Mouse (Mus musculus) lung, embryonic 16.5 days (tissue): ENCODE data around the gene Pigm. TPM values are rescaled to one million over a fixed set of nuclear protein-coding genes. Genes with fewer than 3 reads are reported as not detected.
A peak's percentile ranks its signal among the peaks of the same experiment; 100 is the strongest.

Experiments
- ATAC-seq: fragments of 200-750 bp; cut with Nextera tagmentation; 2 replicates; pipeline ENCODE4 v1.8.0; 2017; ENCODE audit warnings: low read depth, mild to moderate bottlenecking, moderate library complexity
- H3K27ac ChIP-seq: fragments of 300-500 bp; sonication (generic); 2 replicates; pipeline ENCODE4 v1.5.1; 2014; ENCODE audit warnings: mild to moderate bottlenecking, control low read depth, low read length
- H3K27me3 ChIP-seq: fragments of 300-500 bp; sonication (generic); 2 replicates; pipeline ENCODE4 v1.6.1; 2014; ENCODE audit warnings: low read depth, low read length, mixed read lengths; ENCODE audit not compliant: control insufficient read depth, insufficient read depth
- H3K36me3 ChIP-seq: fragments of 300-500 bp; sonication (generic); 2 replicates; pipeline ENCODE4 v1.6.1; 2014; ENCODE audit warnings: low read length; ENCODE audit not compliant: control insufficient read depth, insufficient read depth
- H3K4me1 ChIP-seq: fragments of 300-500 bp; sonication (generic); replicated peaks from 2 replicates; pipeline ENCODE4 v1.6.1; 2014; ENCODE audit warnings: low read length, mixed read lengths; ENCODE audit not compliant: control insufficient read depth, insufficient read depth
- H3K4me2 ChIP-seq: fragments of 300-500 bp; sonication (generic); 2 replicates; pipeline ENCODE4 v1.6.1; 2014; ENCODE audit warnings: low read depth, low read length, control low read depth
- H3K4me3 ChIP-seq: fragments of 300-500 bp; sonication (generic); 2 replicates; pipeline ENCODE4 v1.5.1; 2014; ENCODE audit warnings: mild to moderate bottlenecking, low read length, control low read depth
- H3K9ac ChIP-seq: fragments of 300-500 bp; sonication (generic); 2 replicates; pipeline ENCODE4 v1.6.1; 2014; ENCODE audit warnings: low read length, control low read depth
- H3K9me3 ChIP-seq: fragments of 300-500 bp; sonication (generic); 2 replicates; pipeline ENCODE4 v1.6.1; 2016; ENCODE audit warnings: low read length; ENCODE audit not compliant: control insufficient read depth
- WGBS: fragments of 180-500 bp; shearing (Covaris S2); extraction: QIAGEN DNeasy Blood & Tissue Kit; methylation state at CpG from one replicate; pipeline ENCODE4 v1.1.7; 2014; 5-methylcytosine and 5-hydroxymethylcytosine counted together
- polyA plus RNA-seq: library from polyadenylated mRNA; unstranded; fragments of >200 nt; fragmentation: Nextera tagmentation; extraction: Ambion mirVana; gene quantifications from 2 replicates; pipeline ENCODE4 v1.2.1, GENCODE M21; 2015

Pigm gene
- polyA plus RNA-seq, 1 experiment from 2014 or later: 6.2 TPM

DNA sequence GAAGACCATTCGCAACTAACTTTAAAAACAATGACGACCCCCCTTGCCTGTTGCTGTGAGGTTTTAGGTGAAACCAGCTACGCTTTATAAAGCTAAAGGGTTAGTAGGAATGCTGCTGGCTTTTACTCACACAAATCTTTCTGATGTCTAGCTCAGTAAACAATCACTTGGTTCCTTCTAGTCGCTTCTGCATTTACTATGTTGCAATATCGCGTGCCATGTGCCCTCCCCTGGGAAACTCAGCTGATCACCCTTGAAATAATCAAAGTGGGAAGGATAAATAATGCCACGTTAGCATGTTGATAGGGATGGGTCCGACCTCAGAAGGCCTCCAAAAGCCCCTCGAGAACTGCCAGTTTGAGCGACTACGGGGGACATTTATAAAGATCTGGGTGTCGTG is 29.0 kb upstream of the Pigm start:
- no peak for ATAC-seq
- Histone ChIP-seq H3K9ac (no peak overlapping the region), H3K9me3 (no peaks in the 10 kb centered on the region), H3K4me1 (peaks cover 13% of the 10 kb centered on the region), H3K27me3 (peaks cover 3% of the 10 kb centered on the region; the same call in 1 of the 2 replicates), H3K36me3 (no peaks in the 10 kb centered on the region), H3K4me3 (no peak overlapping the region), H3K4me2 (no peak overlapping the region), H3K27ac (no peak overlapping the region)
- 79% methylated on average over 12 of the region's 12 CpGs for WGBS

DNA sequence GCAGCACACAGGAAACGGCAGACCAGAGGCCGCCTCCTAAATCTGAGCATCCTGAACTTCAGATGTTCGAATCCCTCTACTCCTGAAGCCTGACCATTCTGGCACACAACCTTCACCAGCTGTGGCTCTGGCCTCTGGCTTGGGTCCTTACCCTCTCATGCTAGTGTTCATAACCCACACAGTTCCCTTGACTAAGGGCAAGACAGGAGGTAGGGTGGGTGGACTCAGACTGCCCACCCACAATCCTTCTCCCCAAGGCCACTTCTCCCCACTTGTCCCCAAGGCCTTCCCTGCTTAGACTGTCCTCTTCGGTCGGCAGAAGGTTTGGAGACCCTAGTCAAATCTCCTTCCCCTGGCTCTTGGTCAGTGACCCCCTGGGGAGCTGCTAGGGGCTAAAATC is 26.8 kb upstream of the Pigm start:
- H3K27me3 ChIP-seq: no peaks in the 10 kb centered on the region; the same call in 1 of the 2 replicates
- no peaks in the 10 kb centered on the region for H3K36me3 ChIP-seq
- H3K4me2 ChIP-seq: no peak overlapping the region
- no peak overlapping the region for H3K9ac ChIP-seq
- 74% methylated on average over 5 of the region's 5 CpGs for WGBS
- no peaks in the 10 kb centered on the region for H3K9me3 ChIP-seq
- no peak for ATAC-seq
- H3K27ac ChIP-seq: no peak overlapping the region
- no peak overlapping the region for H3K4me3 ChIP-seq
- peaks cover 13% of the 10 kb centered on the region for H3K4me1 ChIP-seq

DNA sequence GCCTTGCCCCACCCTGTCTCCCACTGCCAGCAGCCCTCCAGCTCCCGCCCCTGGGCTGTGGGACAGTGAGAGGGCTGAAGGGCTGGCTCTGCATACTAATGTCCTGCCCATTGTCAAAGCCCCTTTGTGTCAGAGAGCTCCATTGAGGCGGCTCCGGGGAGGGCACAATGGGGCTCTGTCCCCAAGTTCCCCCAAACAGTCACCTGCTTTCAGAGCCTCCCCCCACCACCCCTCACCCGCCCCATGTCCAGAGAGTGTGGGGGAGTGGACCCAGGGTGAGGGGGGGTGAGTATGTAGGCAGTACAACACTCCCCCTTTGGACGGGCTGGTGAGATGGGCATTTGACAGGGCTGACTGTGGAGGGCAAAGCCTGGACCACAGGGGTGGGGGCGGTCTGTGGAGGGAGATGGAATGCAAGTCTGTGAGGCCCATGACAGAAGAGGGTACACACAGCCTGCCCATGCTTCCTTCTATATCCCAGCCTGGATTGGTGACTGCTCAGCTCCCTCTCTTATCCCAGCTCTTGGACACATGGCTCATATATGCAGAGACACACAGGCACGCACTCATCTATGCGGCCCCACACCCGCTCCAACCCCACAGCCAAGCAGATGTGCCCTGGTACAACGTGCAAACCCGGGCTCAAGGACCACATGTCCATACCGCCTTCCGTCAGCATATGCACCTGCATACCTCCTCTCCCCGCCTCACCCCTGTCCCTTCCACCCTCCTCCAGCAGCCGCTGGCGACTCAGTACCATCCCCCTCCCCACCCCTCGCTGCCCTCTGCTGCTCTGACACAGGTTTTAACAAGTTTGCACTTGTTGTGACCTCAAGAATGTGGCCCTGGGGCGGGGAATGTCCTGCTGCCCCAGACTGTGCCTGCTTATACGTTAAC is 26.2 kb upstream of the Pigm start:
- 14% methylated on average over 19 of the region's 19 CpGs for WGBS
- no peak overlapping the region for H3K27ac ChIP-seq
- peak; percentile 70 for ATAC-seq
- no peaks in the 10 kb centered on the region for H3K36me3 ChIP-seq
- H3K4me1 ChIP-seq: peaks cover 12% of the 10 kb centered on the region
- no peak overlapping the region for H3K4me3 ChIP-seq
- H3K9ac ChIP-seq: no peak overlapping the region
- H3K9me3 ChIP-seq: no peaks in the 10 kb centered on the region
- no peaks in the 10 kb centered on the region; the same call in 1 of the 2 replicates for H3K27me3 ChIP-seq
- no peak overlapping the region for H3K4me2 ChIP-seq

- H3K4me3 ChIP-seq: no peak overlapping the region
- no peak overlapping the region for H3K9ac ChIP-seq
- WGBS: 55% methylated on average over 6 of the region's 6 CpGs
- H3K36me3 ChIP-seq: no peaks in the 10 kb centered on the region
- H3K9me3 ChIP-seq: no peaks in the 10 kb centered on the region
- ATAC-seq: no peak
- no peak overlapping the region for H3K27ac ChIP-seq
- no peak overlapping the region for H3K4me2 ChIP-seq
- H3K27me3 ChIP-seq: no peaks in the 10 kb centered on the region; the same call in 1 of the 2 replicates
- peaks cover 10% of the 10 kb centered on the region for H3K4me1 ChIP-seq
Observed at GRCm38 (mm10) chr1:172352001-172352400, 24.3 kb upstream of the Pigm start.

DNA sequence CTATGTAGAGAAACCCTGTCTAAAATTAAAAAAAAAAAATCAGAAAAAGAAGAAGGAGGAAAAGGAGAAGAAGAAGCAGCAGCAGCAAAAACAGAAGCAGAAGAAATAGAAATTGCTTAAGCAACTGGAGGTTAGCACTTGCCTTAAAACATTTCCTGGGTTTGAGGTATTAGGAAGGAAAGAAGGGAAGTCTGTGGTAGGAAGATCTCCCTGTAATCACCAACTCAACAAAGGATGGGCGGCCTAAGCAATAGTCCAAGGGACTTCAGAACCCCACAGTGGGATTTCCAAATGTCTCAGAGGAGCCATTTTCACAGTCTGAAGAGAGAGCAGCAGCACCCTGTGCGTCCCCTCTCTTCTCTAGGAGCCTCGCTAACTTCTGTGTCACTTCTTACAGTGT is 23.9 kb upstream of the Pigm start:
- ATAC-seq: no peak
- Histone ChIP-seq H3K27ac (no peak overlapping the region), H3K4me1 (peaks cover 10% of the 10 kb centered on the region), H3K9ac (no peak overlapping the region), H3K4me2 (no peak overlapping the region), H3K27me3 (no peaks in the 10 kb centered on the region; the same call in 1 of the 2 replicates), H3K4me3 (no peak overlapping the region), H3K9me3 (no peaks in the 10 kb centered on the region), H3K36me3 (no peaks in the 10 kb centered on the region)
- 76% methylated on average over 3 of the region's 3 CpGs for WGBS

DNA sequence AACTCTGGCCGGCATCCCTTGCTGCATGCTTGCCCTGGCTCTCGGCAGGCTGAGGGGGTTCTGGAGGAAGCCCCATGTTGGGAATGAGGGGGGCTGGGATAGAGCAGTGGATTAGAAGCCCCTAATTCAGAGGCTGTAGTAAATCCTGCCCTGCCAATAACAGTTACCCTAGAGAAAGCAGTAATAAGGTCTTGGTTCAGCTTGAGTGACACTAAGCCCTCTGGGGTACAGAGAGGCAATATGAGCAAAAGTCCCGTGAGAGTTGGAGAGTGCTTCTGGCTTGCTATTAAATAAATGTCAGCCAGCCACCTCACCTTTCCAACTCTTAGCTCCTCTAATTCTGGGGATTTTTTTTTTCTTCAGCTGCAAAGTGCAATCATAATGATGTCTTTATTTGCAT is 21.0 kb upstream of the Pigm start:
- H3K27me3 ChIP-seq: no peaks in the 10 kb centered on the region; the same call in 1 of the 2 replicates
- H3K36me3 ChIP-seq: no peaks in the 10 kb centered on the region
- H3K9me3 ChIP-seq: no peaks in the 10 kb centered on the region
- no peak for ATAC-seq
- H3K4me1 ChIP-seq: peaks cover 3% of the 10 kb centered on the region; the same call in 1 of the 2 replicates
- no peak overlapping the region for H3K4me3 ChIP-seq
- no peak overlapping the region for H3K27ac ChIP-seq
- no peak overlapping the region for H3K9ac ChIP-seq
- 43% methylated on average over 3 of the region's 3 CpGs for WGBS
- H3K4me2 ChIP-seq: no peak overlapping the region

DNA sequence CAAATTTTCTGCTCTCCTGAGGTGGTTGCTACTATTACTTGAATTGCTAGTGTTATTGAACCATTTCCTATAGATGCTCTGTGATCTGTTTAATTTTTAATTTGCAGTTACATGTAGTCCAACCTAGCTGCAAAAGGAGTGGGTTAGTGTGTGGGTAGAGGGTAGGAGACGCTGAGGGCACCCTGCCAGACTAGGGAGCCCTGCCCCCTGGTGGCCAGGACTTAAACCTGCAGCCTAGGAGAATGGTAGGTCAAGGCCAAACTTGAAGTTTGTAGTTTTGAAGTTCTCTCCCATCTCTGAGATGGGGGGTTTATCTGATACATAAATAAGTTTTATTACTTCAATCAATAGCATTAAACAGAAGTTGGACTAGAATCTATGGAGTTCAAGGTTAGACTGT is 18.8 kb upstream of the Pigm start:
- Histone ChIP-seq H3K4me2 (no peak overlapping the region), H3K9me3 (no peaks in the 10 kb centered on the region), H3K36me3 (no peaks in the 10 kb centered on the region), H3K27ac (no peak overlapping the region), H3K4me1 (no peaks in the 10 kb centered on the region), H3K27me3 (no peaks in the 10 kb centered on the region), H3K9ac (no peak overlapping the region), H3K4me3 (no peak overlapping the region)
- peak; percentile 71; the same call in 1 of the 2 replicates for ATAC-seq
- WGBS: 6% methylated on average over 1 of the region's 1 CpGs

- Histone ChIP-seq H3K27me3 (no peaks in the 10 kb centered on the region), H3K4me3 (no peak overlapping the region), H3K4me2 (no peak overlapping the region), H3K4me1 (no peaks in the 10 kb centered on the region), H3K9ac (no peak overlapping the region), H3K36me3 (no peaks in the 10 kb centered on the region), H3K27ac (no peak overlapping the region), H3K9me3 (no peaks in the 10 kb centered on the region)
- ATAC-seq: no peak
- WGBS: 65% methylated on average over 10 of the region's 10 CpGs
Observed at GRCm38 (mm10) chr1:172358341-172358740, 18.0 kb upstream of the Pigm start.

DNA sequence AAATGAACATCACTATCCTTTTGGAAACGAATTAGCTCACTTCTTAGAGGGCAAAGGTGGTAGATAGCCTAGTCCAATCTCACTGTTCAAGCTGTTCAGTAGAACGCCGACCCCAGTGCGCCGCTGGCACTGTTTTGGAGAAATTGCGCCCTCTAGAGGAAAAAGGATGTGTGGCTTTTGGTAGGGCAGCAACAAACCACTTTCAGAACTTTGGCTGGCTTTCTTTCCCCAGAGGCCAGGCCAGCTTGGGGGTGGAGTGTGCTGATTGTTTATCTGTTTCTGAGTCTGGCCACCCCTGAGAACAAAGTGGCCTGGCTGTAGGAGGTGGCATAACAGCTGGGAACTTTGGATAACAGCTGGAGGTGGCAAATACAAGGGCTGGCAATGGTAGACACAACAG is 11.7 kb upstream of the Pigm start:
- Histone ChIP-seq H3K36me3 (no peaks in the 10 kb centered on the region), H3K9me3 (no peaks in the 10 kb centered on the region), H3K4me1 (peaks cover 10% of the 10 kb centered on the region), H3K4me2 (peak overlapping the region; percentile 28; the same call in 1 of the 2 replicates), H3K27me3 (0 out of 2 replicates have a peak, but pooled peaks cover 2% of the 10 kb centered on the region), H3K27ac (no peak overlapping the region), H3K4me3 (no peak overlapping the region), H3K9ac (no peak overlapping the region)
- 8% methylated on average over 6 of the region's 6 CpGs for WGBS
- ATAC-seq: peak; percentile 85
